Mouse (Mus musculus): ENCODE results near the gene Klrg1.

Klrg1 gene

GRCm38 (mm10) chr6:122282782-122283181 lies at the start of gene Klrg1:
TSS of gene Klrg1 (minus strand) at chr6:122282882.
- no peak for DNase-seq (ENCODE audit: low spot score in 2 of 2)

- no peak for DNase-seq (ENCODE audit: low spot score in 2 of 2)
These were observed 42.8 kb upstream of the Klrg1 start for GRCm38 (mm10) chr6:122325361-122325975.

- no peak for DNase-seq (ENCODE audit: low spot score in 2 of 2)
These were observed 36.0 kb upstream of the Klrg1 start for GRCm38 (mm10) chr6:122318726-122319125.

- DNase-seq (ENCODE audit: low spot score in 2 of 2): no peak
These were observed 27.6 kb upstream of the Klrg1 start for GRCm38 (mm10) chr6:122310187-122310820.

- no peak for DNase-seq (ENCODE audit: low spot score in 2 of 2)
These were observed 26.8 kb upstream of the Klrg1 start for GRCm38 (mm10) chr6:122309446-122309960.

- peak; percentile 99 for DNase-seq (ENCODE audit: low spot score in 2 of 2)
These were observed 26.1 kb upstream of the Klrg1 start, which contains the start of gene M6pr for GRCm38 (mm10) chr6:122308505-122309393. TSS of gene M6pr (plus strand) at chr6:122308720.

GRCm38 (mm10) chr6:122308136-122308504 lies 25.4 kb upstream of the Klrg1 start:
- DNase-seq (ENCODE audit: low spot score in 2 of 2): no peak

- no peak for DNase-seq (ENCODE audit: low spot score in 2 of 2)
These were observed 24.0 kb upstream of the Klrg1 start for GRCm38 (mm10) chr6:122306707-122307106.

GRCm38 (mm10) chr6:122304790-122305555 lies 22.3 kb upstream of the Klrg1 start:
- no peak for DNase-seq (ENCODE audit: low spot score in 2 of 2)

GRCm38 (mm10) chr6:122304355-122304754 lies 21.7 kb upstream of the Klrg1 start:
- peak; percentile 32 to 64 for DNase-seq (ENCODE audit: low spot score in 2 of 2)

GRCm38 (mm10) chr6:122303526-122303925 lies 20.8 kb upstream of the Klrg1 start:
- DNase-seq (ENCODE audit: low spot score in 2 of 2): no peak

- no peak for DNase-seq (ENCODE audit: low spot score in 2 of 2)
These were observed 20.0 kb upstream of the Klrg1 start for GRCm38 (mm10) chr6:122302661-122303060.

GRCm38 (mm10) chr6:122302121-122302520 lies 19.4 kb upstream of the Klrg1 start:
- no peak for DNase-seq (ENCODE audit: low spot score in 2 of 2)

- no peak for DNase-seq (ENCODE audit: low spot score in 2 of 2)
These were observed 17.0 kb upstream of the Klrg1 start for GRCm38 (mm10) chr6:122299621-122300133.

- no peak for DNase-seq (ENCODE audit: low spot score in 2 of 2)
These were observed 15.5 kb upstream of the Klrg1 start for GRCm38 (mm10) chr6:122298223-122298609.

GRCm38 (mm10) chr6:122297279-122298222 lies 14.9 kb upstream of the Klrg1 start:
- no peak for DNase-seq (ENCODE audit: low spot score in 2 of 2)

- DNase-seq (ENCODE audit: low spot score in 2 of 2): no peak
These were observed 14.2 kb upstream of the Klrg1 start for GRCm38 (mm10) chr6:122296918-122297278.

- no peak for DNase-seq (ENCODE audit: low spot score in 2 of 2)
These were observed 12.6 kb upstream of the Klrg1 start for GRCm38 (mm10) chr6:122295242-122295641.

- DNase-seq (ENCODE audit: low spot score in 2 of 2): no peak
These were observed 11.6 kb upstream of the Klrg1 start for GRCm38 (mm10) chr6:122294290-122294689.

GRCm38 (mm10) chr6:122293796-122294195 lies 11.1 kb upstream of the Klrg1 start:
- DNase-seq (ENCODE audit: low spot score in 2 of 2): no peak

Data from right cerebral cortex, postnatal 36 days (tissue).